Mouse (Mus musculus) heart, adult 2 months (tissue): Measurements from ENCODE around the gene Sult5a1. TPM values are rescaled to one million over a fixed set of nuclear protein-coding genes. Genes with fewer than 3 reads are reported as not detected.
A peak's percentile ranks its signal among the peaks of the same experiment; 100 is the strongest.

ENCODE experiments used
- DNase-seq, 2 experiments: peaks; one replicate each; pipeline ENCODE4 v3.0.0; 2021
- H3K27ac ChIP-seq: fragments of 200-600 bp; 2 replicates; pipeline ENCODE4 v1.8.1; 2022
- H3K27me3 ChIP-seq: fragments of 200-500 bp; 2 replicates; pipeline ENCODE4 v1.6.1; 2012; ENCODE audit warnings: mild to moderate bottlenecking, low read length, inconsistent platforms, mixed read lengths; ENCODE audit not compliant: control insufficient read depth, insufficient read depth
- H3K36me3 ChIP-seq: fragments of 200-500 bp; 2 replicates; pipeline ENCODE4 v1.6.1; 2012; ENCODE audit warnings: low read length, inconsistent platforms; ENCODE audit not compliant: control insufficient read depth, insufficient read depth
- H3K4me1 ChIP-seq: fragments of 200-500 bp; 2 replicates; pipeline ENCODE4 v1.6.1; 2011; ENCODE audit warnings: low read length; ENCODE audit not compliant: control insufficient read depth, insufficient read depth
- H3K4me3 ChIP-seq: fragments of 200-600 bp; 2 replicates; pipeline ENCODE4 v1.8.1; 2022
- H3K79me2 ChIP-seq: fragments of 200-500 bp; replicated peaks from 2 replicates; pipeline ENCODE4 v1.6.1; 2012; ENCODE audit warnings: mild to moderate bottlenecking, inconsistent platforms, low read length, moderate library complexity, mixed read lengths; ENCODE audit not compliant: control insufficient read depth, insufficient read depth
- H3K9ac ChIP-seq: fragments of 200-500 bp; 2 replicates; pipeline ENCODE4 v1.6.1; 2012; ENCODE audit warnings: low read depth, mild to moderate bottlenecking, control low read depth, inconsistent platforms, low read length, mixed read lengths
- CTCF ChIP-seq: fragments of 200-600 bp; IDR thresholded peaks from 2 replicates; pipeline ENCODE4 v1.8.1; 2022; ENCODE audit warnings: antibody characterized with exemption, mild to moderate bottlenecking, moderate library complexity
- EP300 ChIP-seq: fragments of 200-500 bp; IDR thresholded peaks from 2 replicates; pipeline ENCODE4 v1.6.1; 2011; ENCODE audit warnings: low read depth, low read length, control low read depth; ENCODE audit not compliant: insufficient read depth
- POLR2A ChIP-seq: fragments of 200-500 bp; IDR thresholded peaks from 2 replicates; pipeline ENCODE4 v1.6.1; 2011; ENCODE audit warnings: mild to moderate bottlenecking, low read depth, low read length, control low read depth; ENCODE audit not compliant: insufficient read depth
- WGBS: fragments of 180-500 bp; shearing (Covaris S2); methylation state at CpG from one replicate; pipeline ENCODE4 v1.1.7; 2018; 5-methylcytosine and 5-hydroxymethylcytosine counted together
- intact Hi-C: fragments of 180-260 bp; cut with DNase I; formaldehyde crosslinking; loops from one replicate; pipeline ENCODE4 v1.15.1; 2025
- polyA plus RNA-seq: library from polyadenylated mRNA; depleted of rRNA; stranded (reverse); fragments of >200 nt; gene quantifications from 2 replicates; pipeline ENCODE4 v1.2.3, GENCODE M21; 2012
- total RNA-seq, 2 experiments: library from RNA; stranded (reverse); gene quantifications; 2 replicates each; pipeline ENCODE4 v1.2.3; 2021

Gene Sult5a1
- total and polyA plus RNA-seq, 3 experiments = 0.27 to 5.3 (median 0.91) TPM

GRCm38 (mm10) chr8:123138741-123139140 lies 19.4 kb downstream of the Sult5a1 start:
- TF ChIP-seq EP300 (no peak), CTCF (no peak), POLR2A (no peak)
- intact Hi-C loops = no loop called here
- Histone ChIP-seq H3K79me2 (no peaks in the 10 kb centered on the region), H3K4me1 (peaks cover 10% of the 10 kb centered on the region), H3K27ac (no peak overlapping the region), H3K4me3 (no peak overlapping the region), H3K9ac (no peak overlapping the region), H3K27me3 (no peaks in the 10 kb centered on the region), H3K36me3 (no peaks in the 10 kb centered on the region)
- 74% methylated on average over 4 of the region's 4 CpGs for WGBS
- DNase-seq = no peak

GRCm38 (mm10) chr8:123137645-123138077 lies 20.5 kb downstream of the Sult5a1 start:
- peak in 1 of 2 experiments; percentile 46 for DNase-seq
- WGBS = 23% methylated on average over 2 of the region's 2 CpGs
- Histone ChIP-seq H3K36me3 (no peaks in the 10 kb centered on the region), H3K4me1 (peaks cover 10% of the 10 kb centered on the region), H3K9ac (no peak overlapping the region), H3K4me3 (no peak overlapping the region), H3K79me2 (no peaks in the 10 kb centered on the region), H3K27ac (no peak overlapping the region), H3K27me3 (no peaks in the 10 kb centered on the region)
- no peak for TF ChIP-seq POLR2A
- TF ChIP-seq EP300 = no peak
- TF ChIP-seq CTCF = no peak
- intact Hi-C loops = no loop called here

- no peak overlapping the region for H3K27ac ChIP-seq
- WGBS = 84% methylated on average over 9 of the region's 9 CpGs
- no peak overlapping the region for H3K4me3 ChIP-seq
- H3K9ac ChIP-seq = no peak overlapping the region
- H3K4me1 ChIP-seq = peaks cover 4% of the 10 kb centered on the region; the same call in 1 of the 2 replicates
- no peaks in the 10 kb centered on the region for H3K36me3 ChIP-seq
- no peaks in the 10 kb centered on the region for H3K79me2 ChIP-seq
- peak; percentile 46 to 58 for DNase-seq
- intact Hi-C loops = no loop called here
- TF ChIP-seq EP300 = no peak
- no peak for TF ChIP-seq CTCF
- no peak for TF ChIP-seq POLR2A
- H3K27me3 ChIP-seq = no peaks in the 10 kb centered on the region
Observed at GRCm38 (mm10) chr8:123136287-123136686, 21.8 kb downstream of the Sult5a1 start.

- intact Hi-C loops = no loop called here
- WGBS = 59% methylated on average over 9 of the region's 9 CpGs
- Histone ChIP-seq H3K27me3 (no peaks in the 10 kb centered on the region), H3K9ac (no peak overlapping the region), H3K4me3 (no peak overlapping the region), H3K27ac (peak overlapping the region; percentile 5; the same call in 1 of the 2 replicates), H3K79me2 (no peaks in the 10 kb centered on the region), H3K36me3 (no peaks in the 10 kb centered on the region), H3K4me1 (peaks cover 6% of the 10 kb centered on the region; the same call in 1 of the 2 replicates)
- no peak for TF ChIP-seq EP300
- DNase-seq = no peak
Observed at GRCm38 (mm10) chr8:123135806-123136205, 22.3 kb downstream of the Sult5a1 start.

- 34% methylated on average over 7 of the region's 7 CpGs for WGBS
- Histone ChIP-seq H3K27ac (peak overlapping the region; percentile 5; the same call in 1 of the 2 replicates), H3K4me1 (peaks cover 6% of the 10 kb centered on the region; the same call in 1 of the 2 replicates), H3K36me3 (no peaks in the 10 kb centered on the region), H3K27me3 (no peaks in the 10 kb centered on the region), H3K79me2 (no peaks in the 10 kb centered on the region), H3K9ac (no peak overlapping the region), H3K4me3 (no peak overlapping the region)
- intact Hi-C loops = no loop called here
- no peak for DNase-seq
- TF ChIP-seq EP300 = no peak
- TF ChIP-seq POLR2A = no peak
- TF ChIP-seq CTCF = no peak
Observed at GRCm38 (mm10) chr8:123135406-123135805, 22.7 kb downstream of the Sult5a1 start.

GRCm38 (mm10) chr8:123134149-123134713 lies 23.9 kb downstream of the Sult5a1 start:
- Histone ChIP-seq H3K27me3 (no peaks in the 10 kb centered on the region), H3K9ac (no peak overlapping the region), H3K4me1 (peaks cover 6% of the 10 kb centered on the region; the same call in 1 of the 2 replicates), H3K27ac (no peak overlapping the region), H3K79me2 (no peaks in the 10 kb centered on the region), H3K4me3 (no peak overlapping the region), H3K36me3 (no peaks in the 10 kb centered on the region)
- 84% methylated on average over 11 of the region's 11 CpGs for WGBS
- no peak for TF ChIP-seq EP300
- TF ChIP-seq POLR2A = no peak
- no peak for TF ChIP-seq CTCF
- DNase-seq = no peak
- intact Hi-C loops = no loop called here
